Mouse (Mus musculus): Measurements from ENCODE around the gene Prss30. TPM values are rescaled to one million over a fixed set of nuclear protein-coding genes. Genes with fewer than 3 reads are reported as not detected.
"Not testable (repeated sequence)": the region's sequence is repeated elsewhere in the genome, so short reads cannot be mapped to it uniquely, and the experiment has no call there.

Prss30 gene
- total RNA-seq, 1 experiment from 2014 or later: not detected

- ATAC-seq (replicated peaks in 1 of 2; ENCODE audit: insufficient read depth in 1 of 2, low FRiP score in 2 of 2, low TSS enrichment in 1 of 2, low read depth in 1 of 2, poor library complexity in 2 of 2, severe bottlenecking in 2 of 2): not testable (repeated sequence)
These were observed 32.9 kb downstream of the Prss30 start for GRCm38 (mm10) chr17:23947486-23947885.

DNA sequence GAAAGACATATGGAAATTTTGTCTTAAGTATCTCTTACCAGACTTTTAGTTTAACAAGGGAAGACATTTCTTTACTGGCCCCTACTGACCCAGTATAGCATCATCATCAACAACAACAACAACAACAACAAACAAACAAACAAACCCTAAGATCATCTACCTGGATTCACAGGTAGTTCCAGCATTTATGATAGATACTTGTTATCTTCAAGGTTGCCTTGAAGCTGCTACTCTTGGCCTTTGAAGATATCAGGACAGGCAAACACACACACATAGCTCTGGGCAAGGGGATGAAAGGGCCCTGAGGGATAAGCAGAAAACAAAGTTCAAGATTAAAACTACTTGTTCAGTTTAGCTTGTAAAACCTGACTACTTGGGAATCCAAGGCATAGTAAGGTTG is 39.0 kb downstream of the Prss30 start, which contains the start of gene Sbp:
TSS of gene Sbp (plus strand) at position 301 of the 400 bp plus-strand sequence.
- no peak for ATAC-seq (replicated peaks in 1 of 2; ENCODE audit: insufficient read depth in 1 of 2, low FRiP score in 2 of 2, low TSS enrichment in 1 of 2, low read depth in 1 of 2, poor library complexity in 2 of 2, severe bottlenecking in 2 of 2)

GRCm38 (mm10) chr17:23931157-23931556 is 49.2 kb downstream of the Prss30 start:
- no peak for ATAC-seq (replicated peaks in 1 of 2; ENCODE audit: insufficient read depth in 1 of 2, low FRiP score in 2 of 2, low TSS enrichment in 1 of 2, low read depth in 1 of 2, poor library complexity in 2 of 2, severe bottlenecking in 2 of 2)

DNA sequence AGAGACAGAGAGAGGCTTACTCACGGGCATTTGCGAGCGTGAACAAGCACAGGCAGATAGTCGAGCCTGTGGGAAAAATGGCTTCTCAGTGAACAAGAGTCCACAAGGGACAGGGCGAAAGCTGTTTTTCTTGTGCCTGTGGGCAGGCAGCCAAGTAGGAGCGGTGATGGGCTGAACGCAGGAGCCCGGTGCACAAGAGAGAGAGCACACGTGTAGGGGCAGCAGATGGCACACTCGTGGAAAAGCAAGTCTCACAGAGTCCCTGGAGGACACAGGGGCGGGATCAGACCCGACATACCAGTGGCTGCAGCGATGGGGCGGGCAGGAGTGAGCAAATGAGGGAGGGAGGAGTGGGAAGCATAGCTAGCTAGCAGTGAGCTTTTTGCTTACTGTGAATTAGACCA is 55.3 kb downstream of the Prss30 start:
- ATAC-seq (replicated peaks in 1 of 2; ENCODE audit: insufficient read depth in 1 of 2, low FRiP score in 2 of 2, low TSS enrichment in 1 of 2, low read depth in 1 of 2, poor library complexity in 2 of 2, severe bottlenecking in 2 of 2): peak; percentile 56 to 59

DNA sequence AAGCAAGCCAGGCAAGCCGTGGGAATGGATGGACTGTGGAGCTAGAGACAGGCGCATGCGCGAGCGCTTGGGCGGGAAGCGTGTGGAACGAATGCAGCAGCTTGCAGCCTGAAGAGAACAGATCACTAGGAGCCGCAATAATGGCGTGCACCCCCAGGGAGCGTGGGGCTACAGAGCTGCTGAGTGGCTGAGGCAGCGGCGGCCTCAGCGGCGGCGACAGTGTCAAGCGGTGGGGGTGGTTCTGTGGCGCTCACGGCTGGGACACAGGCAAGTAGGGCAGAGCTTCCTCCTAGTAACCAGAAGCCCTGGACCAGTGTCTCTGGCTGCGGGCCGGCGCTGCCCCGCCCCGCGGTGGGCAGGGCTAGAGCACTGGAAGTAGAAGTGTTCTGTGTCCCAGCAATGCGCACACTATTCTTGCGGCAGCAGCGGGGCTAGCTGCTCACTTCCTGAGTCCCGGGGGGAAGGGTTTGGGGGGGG is 55.8 kb downstream of the Prss30 start:
- ATAC-seq (replicated peaks in 1 of 2; ENCODE audit: insufficient read depth in 1 of 2, low FRiP score in 2 of 2, low TSS enrichment in 1 of 2, low read depth in 1 of 2, poor library complexity in 2 of 2, severe bottlenecking in 2 of 2): peak; percentile 97 to 98

Other genes with a start within 250 kb of the Prss30 start
- 2.3 and 3.4 TPM in 2 replicates for gene Paqr4, start 239.7 kb downstream of the Prss30 start, total RNA-seq (2017)
- gene Kremen2, start 234.7 kb downstream of the Prss30 start, total RNA-seq (2017): not detected in 2 replicates
- gene Flywch1, start 209.0 kb downstream of the Prss30 start, total RNA-seq (2017): 26.3 and 33.2 TPM in 2 replicates
- gene Flywch2, start 194.5 kb downstream of the Prss30 start, total RNA-seq (2017): 6.3 and 9.1 TPM in 2 replicates
- gene Srrm2, start 190.0 kb downstream of the Prss30 start, total RNA-seq (2017): 133 and 212 TPM in 2 replicates
- 82.3 and 105 TPM in 2 replicates for gene Elob, start 151.4 kb downstream of the Prss30 start, total RNA-seq (2017)
- 0.65 TPM in 1 of 2 replicates, not detected in the other for gene Prss33, start 144.5 kb downstream of the Prss30 start, total RNA-seq (2017)
- not detected in 2 replicates for gene Prss32, start 136.7 kb downstream of the Prss30 start, total RNA-seq (2017)
- not detected in 2 replicates for gene Prss41, start 136.4 kb downstream of the Prss30 start, total RNA-seq (2017)
- not detected in 2 replicates for gene Prss21, start 112.5 kb downstream of the Prss30 start, total RNA-seq (2017)
- not detected in 2 replicates for gene Dcpp1, start 99.7 kb downstream of the Prss30 start, total RNA-seq (2017)
- not detected in 2 replicates for gene Dcpp2, start 99.7 kb downstream of the Prss30 start, total RNA-seq (2017)
- gene Dcpp3, start 63.1 kb downstream of the Prss30 start, total RNA-seq (2017): not detected in 2 replicates
- gene Sbp, start 38.9 kb downstream of the Prss30 start, total RNA-seq (2017): not detected in 2 replicates
- gene Sbpl, start 25.3 kb downstream of the Prss30 start, total RNA-seq (2017): not detected in 2 replicates
- gene Prss22, start 17.5 kb upstream of the Prss30 start, total RNA-seq (2017): not detected in 2 replicates
- gene Prss27, start 57.6 kb upstream of the Prss30 start, total RNA-seq (2017): not detected in 2 replicates
- gene Kctd5, start 92.9 kb upstream of the Prss30 start, total RNA-seq (2017): 20.0 and 21.4 TPM in 2 replicates
- 42.8 and 49.0 TPM in 2 replicates for gene Pdpk1, start 170.4 kb upstream of the Prss30 start, total RNA-seq (2017)
- 17.0 and 19.1 TPM in 2 replicates for gene Amdhd2, start 183.2 kb upstream of the Prss30 start, total RNA-seq (2017)
- gene Atp6v0c, start 189.1 kb upstream of the Prss30 start, total RNA-seq (2017): 65.1 and 74.2 TPM in 2 replicates
- 7.4 and 7.8 TPM in 2 replicates for gene Tbc1d24, start 225.0 kb upstream of the Prss30 start, total RNA-seq (2017)
- gene Ntn3, start 229.0 kb upstream of the Prss30 start, total RNA-seq (2017): 0.20 and 0.63 TPM in 2 replicates
- gene Tedc2, start 240.3 kb upstream of the Prss30 start, total RNA-seq (2017): 16.1 and 23.7 TPM in 2 replicates

Measured in hematopoietic stem cell, adult 5-6 weeks (primary cell).